Mouse (Mus musculus) liver, embryonic 16.5 days (tissue): ENCODE data around the gene Cpt1c. TPM values are rescaled to one million over a fixed set of nuclear protein-coding genes. Genes with fewer than 3 reads are reported as not detected.
A peak's percentile ranks its signal among the peaks of the same experiment; 100 is the strongest.

Experiments used
- ATAC-seq: fragments of 200-750 bp; cut with Nextera tagmentation; 2 replicates; pipeline ENCODE4 v1.8.0; 2017; ENCODE audit warnings: low read depth, mild to moderate bottlenecking, moderate number of reproducible peaks, moderate library complexity
- H3K27ac ChIP-seq: fragments of 300-500 bp; sonication (generic); 2 replicates; pipeline ENCODE4 v1.5.1; 2014; ENCODE audit warnings: mild to moderate bottlenecking, low read length
- H3K27me3 ChIP-seq: fragments of 300-500 bp; sonication (generic); 2 replicates; pipeline ENCODE4 v1.6.1; 2014; ENCODE audit warnings: low read depth, low read length, mixed read lengths; ENCODE audit not compliant: control insufficient read depth, insufficient read depth
- H3K36me3 ChIP-seq: fragments of 300-500 bp; sonication (generic); 2 replicates; pipeline ENCODE4 v1.6.1; 2014; ENCODE audit warnings: mild to moderate bottlenecking; ENCODE audit not compliant: control insufficient read depth, insufficient read depth
- H3K4me1 ChIP-seq: fragments of 300-500 bp; sonication (generic); 2 replicates; pipeline ENCODE4 v1.6.1; 2014; ENCODE audit warnings: low read depth, low read length, mixed read lengths; ENCODE audit not compliant: control insufficient read depth
- H3K4me2 ChIP-seq: fragments of 300-500 bp; sonication (generic); 2 replicates; pipeline ENCODE4 v1.6.1; 2014; ENCODE audit warnings: low read depth, low read length, mixed read lengths
- H3K4me3 ChIP-seq: fragments of 300-500 bp; sonication (generic); 2 replicates; pipeline ENCODE4 v1.5.1; 2014; ENCODE audit warnings: low read depth, mild to moderate bottlenecking, low read length
- H3K9ac ChIP-seq: fragments of 300-500 bp; sonication (generic); 2 replicates; pipeline ENCODE4 v1.6.1; 2014; ENCODE audit warnings: low read depth, low read length
- H3K9me3 ChIP-seq: fragments of 300-500 bp; sonication (generic); replicated peaks from 2 replicates; pipeline ENCODE4 v1.6.1; 2016; ENCODE audit warnings: low read length; ENCODE audit not compliant: control insufficient read depth
- WGBS: fragments of 180-500 bp; shearing (Covaris S2); extraction: QIAGEN DNeasy Blood & Tissue Kit; methylation state at CpG from one replicate; pipeline ENCODE4 v1.1.7; 2014; ENCODE audit not compliant: insufficient replicate concordance; 5-methylcytosine and 5-hydroxymethylcytosine counted together
- polyA plus RNA-seq: library from polyadenylated mRNA; unstranded; fragments of >200 nt; fragmentation: Nextera tagmentation; extraction: Ambion mirVana; gene quantifications from 2 replicates; pipeline ENCODE4 v1.2.1, GENCODE M21; 2015

Gene Cpt1c
- polyA plus RNA-seq, 1 experiment from 2014 or later: 1.8 TPM

- Histone ChIP-seq H3K36me3 (peaks cover 16% of the 10 kb centered on the region), H3K9ac (0 out of 2 replicates have a peak overlapping the region, but pooled peaks have one; percentile 14), H3K27ac (peak overlapping the region; percentile 83), H3K4me1 (peaks cover 32% of the 10 kb centered on the region), H3K4me3 (peak overlapping the region; percentile 51; the same call in 1 of the 2 replicates), H3K4me2 (peak overlapping the region; percentile 71), H3K27me3 (no peaks in the 10 kb centered on the region), H3K9me3 (no peaks in the 10 kb centered on the region)
- 22% methylated on average over 6 of the region's 6 CpGs for WGBS
- ATAC-seq: no peak
Measured at GRCm38 (mm10) chr7:44975117-44975419, 417 bp upstream of the Cpt1c start.

- Histone ChIP-seq H3K27ac (peak overlapping the region; percentile 83), H3K4me2 (peak overlapping the region; percentile 71), H3K9me3 (no peaks in the 10 kb centered on the region), H3K4me3 (peak overlapping the region; percentile 51), H3K9ac (no peak overlapping the region; the same call in 1 of the 2 replicates), H3K27me3 (no peaks in the 10 kb centered on the region), H3K36me3 (peaks cover 13% of the 10 kb centered on the region), H3K4me1 (peaks cover 32% of the 10 kb centered on the region)
- WGBS: 50% methylated on average over 14 of the region's 14 CpGs
- no peak for ATAC-seq
Measured at GRCm38 (mm10) chr7:44973415-44974130, 1.1 kb downstream of the Cpt1c start.

- Histone ChIP-seq H3K4me3 (no peak overlapping the region), H3K36me3 (no peaks in the 10 kb centered on the region), H3K27ac (no peak overlapping the region), H3K27me3 (no peaks in the 10 kb centered on the region), H3K9ac (no peak overlapping the region), H3K9me3 (no peaks in the 10 kb centered on the region), H3K4me2 (peak overlapping the region; percentile 84; the same call in 1 of the 2 replicates), H3K4me1 (peaks cover 32% of the 10 kb centered on the region)
- ATAC-seq: no peak
- 64% methylated on average over 7 of the region's 7 CpGs for WGBS
Measured at GRCm38 (mm10) chr7:44971142-44971541, 3.5 kb downstream of the Cpt1c start.

GRCm38 (mm10) chr7:44970231-44970691, 4.4 kb downstream of the Cpt1c start:
- Histone ChIP-seq H3K4me1 (peaks cover 30% of the 10 kb centered on the region), H3K9me3 (no peaks in the 10 kb centered on the region), H3K27ac (no peak overlapping the region), H3K4me3 (peak overlapping the region; percentile 59), H3K4me2 (peak overlapping the region; percentile 84), H3K27me3 (no peaks in the 10 kb centered on the region), H3K9ac (peak overlapping the region; percentile 38), H3K36me3 (no peaks in the 10 kb centered on the region)
- ATAC-seq: peak; percentile 89
- under 1% methylated on average over 36 of the region's 36 CpGs for WGBS

- Histone ChIP-seq H3K9me3 (no peaks in the 10 kb centered on the region), H3K4me2 (no peak overlapping the region), H3K9ac (no peak overlapping the region), H3K27ac (no peak overlapping the region), H3K36me3 (no peaks in the 10 kb centered on the region), H3K4me3 (no peak overlapping the region), H3K27me3 (no peaks in the 10 kb centered on the region), H3K4me1 (peaks cover 12% of the 10 kb centered on the region)
- no peak for ATAC-seq
- WGBS: 52% methylated on average over 15 of the region's 15 CpGs
Measured at GRCm38 (mm10) chr7:44966638-44967037, 8.0 kb downstream of the Cpt1c start.

- peaks cover 8% of the 10 kb centered on the region for H3K4me1 ChIP-seq
- no peak overlapping the region for H3K4me3 ChIP-seq
- H3K9me3 ChIP-seq: no peaks in the 10 kb centered on the region
- H3K4me2 ChIP-seq: no peak overlapping the region
- H3K27ac ChIP-seq: no peak overlapping the region
- WGBS: 55% methylated on average over 7 of the region's 7 CpGs
- no peak for ATAC-seq
- no peaks in the 10 kb centered on the region for H3K36me3 ChIP-seq
- H3K9ac ChIP-seq: no peak overlapping the region
- no peaks in the 10 kb centered on the region for H3K27me3 ChIP-seq
Measured at GRCm38 (mm10) chr7:44965975-44966374, 8.7 kb downstream of the Cpt1c start.

- ATAC-seq: no peak
- Histone ChIP-seq H3K36me3 (no peaks in the 10 kb centered on the region), H3K27ac (no peak overlapping the region), H3K27me3 (no peaks in the 10 kb centered on the region), H3K9ac (no peak overlapping the region), H3K4me3 (no peak overlapping the region), H3K9me3 (no peaks in the 10 kb centered on the region), H3K4me2 (no peak overlapping the region), H3K4me1 (no peaks in the 10 kb centered on the region; the same call in 1 of the 2 replicates)
- WGBS: 79% methylated on average over 13 of the region's 13 CpGs
Measured at GRCm38 (mm10) chr7:44964990-44965389, 9.7 kb downstream of the Cpt1c start.

GRCm38 (mm10) chr7:44962831-44963230, 11.8 kb downstream of the Cpt1c start:
- H3K9ac ChIP-seq: no peak overlapping the region
- H3K36me3 ChIP-seq: no peaks in the 10 kb centered on the region
- H3K9me3 ChIP-seq: no peaks in the 10 kb centered on the region
- ATAC-seq: no peak
- H3K27me3 ChIP-seq: peaks cover 2% of the 10 kb centered on the region; the same call in 1 of the 2 replicates
- H3K4me1 ChIP-seq: no peaks in the 10 kb centered on the region; the same call in 1 of the 2 replicates
- no peak overlapping the region for H3K27ac ChIP-seq
- 52% methylated on average over 5 of the region's 5 CpGs for WGBS
- no peak overlapping the region for H3K4me2 ChIP-seq
- H3K4me3 ChIP-seq: no peak overlapping the region

GRCm38 (mm10) chr7:44962337-44962736, 12.3 kb downstream of the Cpt1c start:
- Histone ChIP-seq H3K9me3 (no peaks in the 10 kb centered on the region), H3K4me3 (no peak overlapping the region), H3K36me3 (no peaks in the 10 kb centered on the region), H3K27ac (no peak overlapping the region), H3K4me1 (no peaks in the 10 kb centered on the region; the same call in 1 of the 2 replicates), H3K4me2 (no peak overlapping the region), H3K27me3 (peaks cover 2% of the 10 kb centered on the region; the same call in 1 of the 2 replicates), H3K9ac (no peak overlapping the region)
- no peak for ATAC-seq
- 46% methylated on average over 8 of the region's 8 CpGs for WGBS
